Mouse (Mus musculus) lung, postnatal 10 days (tissue): ENCODE results near the gene Kalrn.

Experiments
- DNase-seq: peaks from one replicate; pipeline ENCODE4 v3.0.0; 2021

Gene Kalrn

DNA sequence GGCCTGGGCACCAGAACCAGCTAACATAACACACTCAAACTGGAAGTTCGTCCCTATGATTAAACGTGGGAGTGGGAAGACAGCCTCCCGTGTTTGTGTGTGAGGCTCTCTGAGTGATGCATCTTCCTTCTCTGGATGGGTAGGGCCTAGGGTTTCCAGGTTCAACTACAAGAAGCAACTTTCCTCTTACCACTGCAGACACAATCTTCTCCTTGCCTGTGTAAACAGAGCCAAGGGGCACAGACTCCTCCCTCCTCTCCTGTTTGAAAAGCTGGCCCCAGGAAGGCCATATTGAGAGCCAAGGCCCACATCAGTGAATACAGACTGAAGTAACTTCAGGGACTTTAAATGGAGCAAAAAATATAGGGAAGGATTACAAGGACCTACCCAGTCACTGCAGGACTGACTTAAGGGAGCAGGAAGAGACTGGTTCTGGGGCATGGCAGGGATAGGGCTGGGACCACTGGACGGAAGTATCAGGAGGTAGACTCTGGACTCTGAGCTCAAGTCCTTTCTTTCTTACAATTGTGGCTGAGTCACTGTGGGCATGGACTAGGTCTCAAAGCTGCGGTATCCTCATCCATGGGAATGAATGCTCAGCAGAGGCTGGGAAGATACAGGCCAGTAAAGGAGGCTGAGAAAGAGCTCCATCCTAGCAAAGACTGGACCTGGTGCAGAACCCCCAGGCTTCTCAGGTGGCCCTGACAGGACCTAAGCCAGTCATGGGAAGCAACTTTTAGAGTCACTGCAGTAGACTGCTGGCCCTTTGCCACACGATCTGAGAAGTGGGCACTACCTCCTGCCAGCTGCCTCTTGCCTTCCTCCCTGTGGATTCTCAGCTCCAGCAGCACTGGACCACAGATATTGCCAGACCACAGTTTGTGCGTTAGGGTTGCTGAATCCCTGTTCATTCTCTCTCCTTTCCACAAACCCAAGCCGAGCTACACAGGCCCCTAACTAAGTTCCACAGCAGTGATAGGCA is 228.1 kb downstream of the Kalrn start:
- DNase-seq: no peak

GRCm38 (mm10) chr16:34343968-34344367 is 229.4 kb downstream of the Kalrn start:
- DNase-seq: peak; percentile 77

DNA sequence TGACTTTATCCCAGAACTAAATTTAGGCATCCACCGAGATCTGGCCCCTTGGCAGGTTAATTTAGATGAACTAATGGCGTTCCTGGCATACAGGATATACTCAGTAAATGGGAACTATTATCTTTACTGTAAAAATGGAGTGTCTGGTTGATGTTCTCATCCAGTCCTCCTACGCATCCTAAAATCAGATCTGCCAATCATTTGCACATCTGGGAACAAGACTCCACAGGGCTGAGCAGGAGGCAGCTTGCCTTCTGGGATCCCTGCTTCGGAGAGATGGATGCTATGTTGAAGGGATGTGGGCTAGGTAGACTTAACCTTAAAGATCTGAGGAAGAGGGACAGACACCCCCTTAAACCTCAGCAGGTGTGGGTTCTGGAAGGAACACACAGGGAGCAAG is 230.2 kb downstream of the Kalrn start:
- DNase-seq: no peak

DNA sequence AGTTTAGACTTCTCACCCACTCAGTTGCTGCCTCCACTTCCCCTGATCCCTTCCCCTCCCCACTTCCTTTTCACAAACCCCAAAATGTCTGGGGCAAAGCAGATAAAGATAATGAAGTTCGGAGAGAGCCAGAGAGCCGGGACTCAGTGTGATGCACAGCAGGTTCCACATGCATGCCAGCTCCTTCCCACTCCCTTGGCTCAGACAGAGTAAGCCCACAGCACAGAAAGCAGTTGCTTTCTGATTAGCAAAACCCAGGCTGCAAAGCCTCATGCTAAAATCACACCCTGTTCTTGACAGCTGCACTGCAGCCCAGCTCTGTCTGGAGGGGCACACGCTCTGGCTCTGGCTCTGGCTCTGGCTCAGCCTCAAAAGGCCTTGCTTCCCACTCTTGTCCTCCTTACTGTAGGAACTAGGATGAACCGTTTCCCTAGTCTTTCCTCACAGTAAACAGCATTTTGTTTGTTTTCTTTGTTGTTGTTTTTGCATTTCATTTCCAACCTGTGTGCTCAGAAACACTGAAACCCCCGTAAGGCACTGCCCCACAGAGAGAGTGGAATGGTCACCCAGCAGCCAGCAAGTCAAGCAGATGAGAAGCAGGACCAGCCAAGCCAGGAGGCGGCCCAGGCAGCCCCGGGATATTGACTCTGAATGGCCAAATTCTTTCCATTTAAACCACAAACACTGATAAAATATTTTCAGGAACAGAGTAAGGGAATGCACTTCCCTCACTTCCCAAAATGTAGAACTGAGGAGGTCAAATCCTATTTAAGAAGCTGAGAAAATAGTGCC is 230.8 kb downstream of the Kalrn start:
- peak; percentile 52 for DNase-seq

DNA sequence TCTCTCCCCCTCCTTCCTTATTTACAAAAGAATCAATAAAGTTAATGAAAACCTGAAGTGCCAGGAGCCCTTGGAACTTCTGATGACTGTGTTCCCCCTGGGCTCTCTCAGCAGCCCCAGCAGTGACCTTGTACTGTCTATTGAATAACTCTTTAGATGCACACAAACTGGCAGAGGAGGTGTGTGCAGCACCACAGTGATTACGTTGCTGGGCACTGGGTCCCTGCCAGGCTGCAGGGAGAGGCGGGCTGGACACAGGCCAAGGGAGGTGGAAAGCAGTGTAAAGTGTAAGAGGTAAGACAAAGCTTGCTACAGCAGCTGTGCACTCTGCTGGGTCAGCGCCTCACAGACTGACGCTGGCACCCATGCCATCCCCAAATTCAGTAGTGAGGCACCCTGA is 238.4 kb downstream of the Kalrn start:
- DNase-seq: peak; percentile 29

GRCm38 (mm10) chr16:34331630-34332029 is 241.7 kb downstream of the Kalrn start:
- DNase-seq: peak; percentile 62

DNA sequence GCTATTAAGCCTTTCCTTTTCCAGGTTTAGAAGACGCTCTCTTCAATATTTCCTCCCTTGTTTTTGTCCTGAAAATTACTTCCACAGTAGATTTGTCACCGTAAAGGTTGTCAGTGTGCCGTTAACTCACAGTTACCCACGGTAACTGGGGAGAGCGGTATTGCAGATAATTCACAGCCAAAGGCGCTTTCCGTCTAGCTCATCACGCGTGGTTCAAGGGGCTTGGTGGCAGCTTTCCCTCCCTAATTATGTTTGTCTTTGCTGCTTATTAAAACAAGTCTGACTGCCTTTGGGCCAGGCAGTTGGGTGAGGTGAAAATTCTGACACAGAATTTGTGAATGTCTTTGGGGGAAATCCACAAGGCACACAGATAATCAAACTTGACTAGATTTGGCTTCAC is 243.5 kb downstream of the Kalrn start:
- no peak for DNase-seq

GRCm38 (mm10) chr16:34329431-34329873 is 243.9 kb downstream of the Kalrn start:
- no peak for DNase-seq

GRCm38 (mm10) chr16:34327890-34328289 is 245.4 kb downstream of the Kalrn start:
- no peak for DNase-seq

DNA sequence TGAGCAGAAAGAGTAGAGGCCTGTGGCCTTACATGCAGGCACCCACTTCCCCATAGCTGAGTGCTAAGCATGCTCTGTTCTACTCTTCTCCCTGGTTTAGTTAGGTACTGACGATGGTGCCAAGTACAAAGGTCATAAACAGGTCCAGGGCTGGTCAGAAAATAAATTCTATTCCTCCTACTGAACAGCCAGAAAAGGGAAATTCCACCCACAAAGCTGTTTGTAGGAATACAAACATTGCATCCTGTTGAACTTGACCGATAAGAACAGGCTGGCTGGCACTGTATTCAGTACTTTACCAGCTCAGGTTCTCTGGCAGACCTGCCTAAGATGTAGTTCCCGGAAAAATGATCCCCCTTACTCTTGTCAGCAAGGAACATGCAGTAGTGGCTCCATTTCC is 247.5 kb downstream of the Kalrn start:
- DNase-seq: no peak

GRCm38 (mm10) chr16:34325161-34325560 is 248.2 kb downstream of the Kalrn start:
- DNase-seq: no peak

GRCm38 (mm10) chr16:34324735-34325134 is 248.6 kb downstream of the Kalrn start:
- DNase-seq: no peak

DNA sequence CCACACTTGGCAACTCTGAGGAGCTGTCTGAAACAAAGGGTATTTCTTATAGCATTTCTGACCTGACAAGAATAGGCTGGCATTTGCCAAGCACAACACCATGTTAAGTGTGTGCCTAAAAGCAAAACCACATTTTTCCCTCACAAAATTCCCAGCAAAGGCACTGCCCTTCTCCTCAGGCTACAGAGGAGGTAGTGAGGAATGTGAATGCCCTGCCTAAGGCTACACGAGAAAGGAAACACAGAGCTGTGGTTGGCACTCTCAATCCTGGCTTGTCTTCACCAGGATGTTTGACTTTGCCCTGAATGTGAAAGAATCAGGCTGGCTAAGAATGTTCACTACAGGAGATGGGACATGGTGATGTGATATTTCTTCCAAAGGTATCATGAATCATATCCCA is 249.8 kb downstream of the Kalrn start:
- no peak for DNase-seq

DNA sequence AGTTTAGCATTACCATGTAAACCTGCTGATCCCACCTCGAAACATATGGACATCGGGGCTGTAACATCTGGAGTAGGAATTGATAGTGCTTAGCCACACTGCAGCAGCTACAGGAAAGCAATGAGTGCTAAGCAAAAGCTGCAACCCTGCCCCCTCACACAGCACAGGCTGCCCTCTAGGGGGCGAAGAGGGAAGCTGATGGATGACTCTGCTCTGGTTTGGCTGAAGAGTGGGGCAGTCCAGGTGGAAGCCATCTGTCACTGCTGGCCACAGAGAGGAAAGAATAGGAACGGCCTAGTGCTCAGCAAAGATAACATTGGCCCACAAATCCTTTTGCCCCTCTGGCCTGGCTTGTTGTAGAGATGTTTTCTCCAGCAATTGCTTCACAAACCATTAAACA is 250.8 kb downstream of the Kalrn start:
- DNase-seq: peak; percentile 87

DNA sequence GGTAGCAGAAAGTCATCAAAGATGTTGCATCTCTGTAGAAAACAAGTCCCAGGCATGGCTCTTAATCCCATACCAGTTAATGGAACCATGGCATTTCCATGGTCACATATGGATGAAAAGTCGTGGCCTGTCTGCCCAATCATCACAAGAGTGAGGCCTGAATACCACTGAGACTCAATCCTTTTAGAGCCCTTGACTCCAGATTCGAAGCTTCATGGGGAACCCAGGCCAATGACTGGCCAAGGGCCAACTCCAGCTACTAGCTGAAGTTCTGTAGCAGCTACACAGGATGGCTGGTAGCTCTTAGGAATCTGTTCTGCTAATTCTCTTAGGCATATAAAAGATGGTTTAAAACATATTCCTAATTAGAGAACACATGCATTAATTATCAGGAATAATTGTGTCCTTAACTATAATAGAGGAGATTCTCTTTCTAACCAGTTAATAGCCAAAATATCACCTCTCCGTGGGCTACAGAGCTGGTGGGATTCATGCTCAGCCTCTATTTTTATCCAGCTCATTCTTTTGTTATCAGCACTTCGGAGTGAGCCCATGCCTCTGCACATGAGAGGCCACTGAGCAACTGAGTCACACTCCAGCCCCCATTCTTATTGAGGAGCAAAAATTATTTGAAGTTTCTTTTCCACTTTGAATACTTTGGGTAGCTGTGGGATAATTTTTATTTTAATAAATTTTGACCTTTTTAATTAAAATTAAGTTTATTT is 252.1 kb downstream of the Kalrn start:
- DNase-seq: no peak

DNA sequence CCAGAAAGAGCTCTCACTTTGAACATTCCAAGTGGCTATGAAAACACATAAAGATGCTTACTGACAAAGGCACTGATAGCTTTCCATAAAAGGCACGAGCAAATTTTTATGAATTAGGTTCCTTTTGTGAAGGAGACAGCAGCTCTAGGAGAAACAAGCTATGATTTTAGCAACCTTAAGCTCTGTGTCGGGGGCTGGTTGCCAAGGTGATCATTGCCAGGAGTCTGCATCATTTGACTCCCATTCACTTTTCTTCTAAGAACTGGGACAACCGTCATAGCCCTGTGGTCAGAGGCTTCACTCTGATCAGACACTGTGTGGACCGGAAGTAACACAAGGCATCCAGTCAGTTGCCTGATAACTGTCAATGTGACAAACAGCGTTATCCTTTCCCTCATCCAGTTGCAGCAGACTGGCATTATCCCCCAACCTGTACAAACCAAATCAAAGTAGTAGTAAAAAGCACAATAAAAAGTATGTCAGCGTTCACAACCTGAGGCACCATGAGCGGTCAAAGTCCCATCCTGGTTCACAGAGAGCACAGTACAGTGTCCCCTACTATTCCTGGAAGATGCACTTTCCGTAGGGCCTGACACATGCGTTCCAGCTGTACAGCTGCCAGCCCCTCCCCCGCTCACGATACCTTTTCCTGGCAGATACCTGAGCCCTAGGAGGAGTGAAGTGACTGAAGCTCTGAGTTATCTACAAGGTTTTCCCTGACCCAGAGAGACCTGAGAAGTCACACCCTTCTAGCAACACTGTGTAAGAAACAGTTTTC is 253.1 kb downstream of the Kalrn start:
- DNase-seq: no peak

DNA sequence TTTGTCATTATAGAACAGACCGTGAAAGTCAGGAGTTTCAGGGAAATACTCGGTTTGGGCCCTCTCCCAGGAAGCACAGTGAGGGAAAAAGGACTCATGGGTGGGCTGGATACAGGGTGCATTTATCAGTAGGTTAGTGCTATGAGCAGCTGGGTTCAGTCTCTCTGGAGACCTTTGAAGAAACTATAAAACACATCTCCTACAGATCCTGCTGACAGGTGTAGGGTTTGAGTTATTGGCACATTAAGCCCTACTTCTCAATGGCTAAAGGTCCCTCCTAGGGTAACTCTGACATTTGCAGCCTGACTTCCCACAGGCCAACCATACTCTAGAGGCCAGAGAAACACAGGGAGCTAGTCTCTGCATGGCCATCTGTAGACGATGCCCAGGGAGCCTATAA is 256.2 kb downstream of the Kalrn start:
- no peak for DNase-seq

DNA sequence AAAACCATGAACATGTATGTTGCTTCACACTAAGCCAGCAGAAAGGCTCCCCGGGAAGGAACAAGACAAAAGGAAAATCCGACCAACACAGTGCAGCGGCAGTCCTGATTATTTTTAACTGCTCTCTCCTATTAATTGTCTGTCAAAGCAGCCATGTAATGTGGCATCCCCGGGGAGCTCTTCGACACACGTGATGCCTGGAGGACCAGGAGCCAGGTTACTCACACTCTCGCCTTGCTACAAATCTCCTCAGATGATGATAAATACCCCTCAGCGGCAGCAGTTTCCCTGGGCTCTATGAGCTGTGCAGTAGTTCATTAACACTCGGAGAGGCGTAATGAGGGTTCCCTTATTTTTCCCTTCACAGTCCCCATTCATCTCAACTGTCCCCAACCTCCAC is 257.1 kb downstream of the Kalrn start:
- DNase-seq: no peak

DNA sequence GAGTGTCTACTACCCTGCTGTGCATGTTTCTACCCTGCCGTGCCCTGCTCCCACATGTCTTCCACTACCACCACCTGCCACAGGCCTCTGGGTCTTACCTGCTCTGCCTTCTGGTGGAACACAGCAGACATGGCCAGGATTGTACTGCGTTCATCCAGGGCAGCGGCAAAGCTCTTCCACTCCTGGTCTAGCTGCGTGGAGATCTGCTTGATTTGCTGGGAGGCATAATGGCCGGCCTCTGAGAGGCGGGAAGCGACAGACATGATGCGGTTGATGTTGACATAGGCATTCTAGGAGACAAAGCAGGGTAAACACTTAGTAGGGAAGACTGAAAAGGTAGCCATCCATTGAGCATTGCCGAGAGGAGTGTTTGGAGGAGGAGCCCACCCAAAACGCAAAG is 259.3 kb downstream of the Kalrn start:
- DNase-seq: no peak

GRCm38 (mm10) chr16:34311577-34311976 is 261.8 kb downstream of the Kalrn start:
- no peak for DNase-seq

- DNase-seq: no peak
These were observed 263.0 kb downstream of the Kalrn start for GRCm38 (mm10) chr16:34310363-34310762.

- DNase-seq: no peak
These were observed 265.0 kb downstream of the Kalrn start for GRCm38 (mm10) chr16:34308324-34308723.
